Mouse (Mus musculus) small intestine, adult 2 months (tissue): ENCODE data around the gene Clmp. TPM values are rescaled to one million over a fixed set of nuclear protein-coding genes. Genes with fewer than 3 reads are reported as not detected.

Source experiments
- H3K27ac ChIP-seq: fragments of 200-500 bp; 2 replicates; pipeline ENCODE4 v1.5.1; 2012; ENCODE audit warnings: low read depth, low read length, control low read depth, inconsistent platforms; ENCODE audit not compliant: insufficient read depth
- H3K27me3 ChIP-seq: fragments of 200-500 bp; 2 replicates; pipeline ENCODE4 v1.6.1; 2012; ENCODE audit warnings: mild to moderate bottlenecking, moderate library complexity, low read length, inconsistent platforms; ENCODE audit not compliant: control insufficient read depth, insufficient read depth
- H3K36me3 ChIP-seq: fragments of 200-500 bp; 2 replicates; pipeline ENCODE4 v1.6.1; 2012; ENCODE audit warnings: mild to moderate bottlenecking, low read length, control low read depth, inconsistent platforms; ENCODE audit not compliant: control insufficient read depth, insufficient read depth
- H3K4me1 ChIP-seq: fragments of 200-500 bp; 2 replicates; pipeline ENCODE4 v1.6.1; 2012; ENCODE audit warnings: low read length, inconsistent platforms, mixed read lengths; ENCODE audit not compliant: control insufficient read depth, insufficient read depth, insufficient read length
- H3K4me3 ChIP-seq: fragments of 200-500 bp; 2 replicates; pipeline ENCODE4 v1.5.1; 2012; ENCODE audit warnings: low read depth, mild to moderate bottlenecking, control low read depth, inconsistent platforms, low read length, moderate library complexity
- CTCF ChIP-seq: fragments of 200-500 bp; IDR thresholded peaks from 2 replicates; pipeline ENCODE4 v1.5.1; 2012; ENCODE audit warnings: low read depth, mild to moderate bottlenecking, control low read depth, inconsistent platforms, low read length, moderate library complexity, mixed read lengths; ENCODE audit not compliant: insufficient replicate concordance, insufficient read length; ENCODE audit errors: extremely low read depth
- POLR2A ChIP-seq: fragments of 200-500 bp; IDR thresholded peaks from 2 replicates; pipeline ENCODE4 v1.6.1; 2012; ENCODE audit warnings: low read depth, mild to moderate bottlenecking, control low read depth, inconsistent platforms, low read length, moderate library complexity
- WGBS: fragments of 180-500 bp; shearing (Covaris S2); methylation state at CpG from one replicate; pipeline ENCODE4 v1.1.7; 2018; 5-methylcytosine and 5-hydroxymethylcytosine counted together
- polyA plus RNA-seq: library from polyadenylated mRNA; depleted of rRNA; stranded (reverse); fragments of >200 nt; gene quantifications from 2 replicates; pipeline ENCODE4 v1.2.3, GENCODE M21; 2012

Clmp gene
- polyA plus RNA-seq, 1 experiment, result 37.6 TPM

- H3K27me3 ChIP-seq, result no peaks in the 10 kb centered on the region
- no peak overlapping the region for H3K4me3 ChIP-seq
- H3K36me3 ChIP-seq, result no peaks in the 10 kb centered on the region
- TF ChIP-seq POLR2A (no peak), CTCF (no peak)
- H3K27ac ChIP-seq, result peak overlapping the region; percentile 92
- WGBS, result 31% methylated on average over 1 of the region's 1 CpGs
- peaks cover 3% of the 10 kb centered on the region; the same call in 1 of the 2 replicates for H3K4me1 ChIP-seq
Measured at GRCm38 (mm10) chr9:40776044-40776443, 90.3 kb downstream of the Clmp start.

- Histone ChIP-seq H3K27ac (peak overlapping the region; percentile 92), H3K4me1 (peaks cover 6% of the 10 kb centered on the region), H3K4me3 (no peak overlapping the region), H3K27me3 (no peaks in the 10 kb centered on the region), H3K36me3 (no peaks in the 10 kb centered on the region)
- WGBS, result 19% methylated on average over 11 of the region's 11 CpGs
- TF ChIP-seq CTCF (no peak), POLR2A (no peak)
Measured at GRCm38 (mm10) chr9:40776459-40777248, 90.9 kb downstream of the Clmp start.

- 72% methylated on average over 3 of the region's 3 CpGs for WGBS
- no peak for TF ChIP-seq CTCF
- no peak overlapping the region for H3K27ac ChIP-seq
- H3K27me3 ChIP-seq, result no peaks in the 10 kb centered on the region
- peaks cover 24% of the 10 kb centered on the region for H3K4me1 ChIP-seq
- no peaks in the 10 kb centered on the region for H3K36me3 ChIP-seq
- no peak overlapping the region for H3K4me3 ChIP-seq
Measured at GRCm38 (mm10) chr9:40780111-40780510, 94.3 kb downstream of the Clmp start.

- H3K4me1 ChIP-seq, result peaks cover 22% of the 10 kb centered on the region
- H3K4me3 ChIP-seq, result no peak overlapping the region
- no peak for TF ChIP-seq CTCF
- peak overlapping the region; percentile 95 for H3K27ac ChIP-seq
- H3K36me3 ChIP-seq, result no peaks in the 10 kb centered on the region
- H3K27me3 ChIP-seq, result no peaks in the 10 kb centered on the region
- 76% methylated on average over 11 of the region's 11 CpGs for WGBS
Measured at GRCm38 (mm10) chr9:40780892-40781725, 95.3 kb downstream of the Clmp start.

- peak overlapping the region; percentile 53 for H3K4me3 ChIP-seq
- H3K27me3 ChIP-seq, result no peaks in the 10 kb centered on the region
- WGBS, result 9% methylated on average over 26 of the region's 26 CpGs
- H3K27ac ChIP-seq, result peak overlapping the region; percentile 95
- H3K36me3 ChIP-seq, result no peaks in the 10 kb centered on the region
- peaks cover 21% of the 10 kb centered on the region for H3K4me1 ChIP-seq
- no peak for TF ChIP-seq CTCF
- peak; percentile 76 for TF ChIP-seq POLR2A
Measured at GRCm38 (mm10) chr9:40781726-40782581, 96.2 kb downstream of the Clmp start.

GRCm38 (mm10) chr9:40783641-40784373 is 98.0 kb downstream of the Clmp start:
- Histone ChIP-seq H3K4me3 (no peak overlapping the region; the same call in 1 of the 2 replicates), H3K27ac (peak overlapping the region; percentile 79), H3K27me3 (no peaks in the 10 kb centered on the region), H3K4me1 (peaks cover 21% of the 10 kb centered on the region), H3K36me3 (no peaks in the 10 kb centered on the region)
- TF ChIP-seq CTCF (no peak), POLR2A (no peak; the same call in 1 of the 2 replicates)
- 33% methylated on average over 13 of the region's 13 CpGs for WGBS
